Mouse (Mus musculus) cerebellum, adult 11-12 months (tissue): Measurements from ENCODE around the gene Cux1.
"Not testable (repeated sequence)": the region's sequence is repeated elsewhere in the genome, so short reads cannot be mapped to it uniquely, and the experiment has no call there.

Experiments
- DNase-seq: peaks from one replicate; pipeline ENCODE4 v3.0.0; 2022

Gene Cux1

GRCm38 (mm10) chr5:136230348-136231035 is 336.8 kb downstream of the Cux1 start:
- DNase-seq, result no peak

GRCm38 (mm10) chr5:136226246-136226876 is 340.9 kb downstream of the Cux1 start:
- DNase-seq, result no peak

GRCm38 (mm10) chr5:136218585-136218984 is 348.7 kb downstream of the Cux1 start:
- DNase-seq, result no peak

- no peak for DNase-seq
These were observed 349.3 kb downstream of the Cux1 start for GRCm38 (mm10) chr5:136217932-136218381.

- no peak for DNase-seq
These were observed 350.2 kb downstream of the Cux1 start for GRCm38 (mm10) chr5:136217004-136217665.

- no peak for DNase-seq
These were observed 351.3 kb downstream of the Cux1 start for GRCm38 (mm10) chr5:136215958-136216357.

GRCm38 (mm10) chr5:136215211-136215610 is 352.1 kb downstream of the Cux1 start:
- DNase-seq, result no peak

- no peak for DNase-seq
These were observed 353.6 kb downstream of the Cux1 start for GRCm38 (mm10) chr5:136213716-136214115.

GRCm38 (mm10) chr5:136212716-136213115 is 354.6 kb downstream of the Cux1 start:
- no peak for DNase-seq

- not testable (repeated sequence) for DNase-seq
These were observed 355.8 kb downstream of the Cux1 start for GRCm38 (mm10) chr5:136211341-136212102.

GRCm38 (mm10) chr5:136210549-136210948 is 356.7 kb downstream of the Cux1 start:
- DNase-seq, result no peak

GRCm38 (mm10) chr5:136201832-136202231 is 365.5 kb downstream of the Cux1 start:
- DNase-seq, result peak; percentile 53

- DNase-seq, result no peak
These were observed 367.8 kb downstream of the Cux1 start for GRCm38 (mm10) chr5:136199526-136199925.

GRCm38 (mm10) chr5:136198474-136199391 is 368.6 kb downstream of the Cux1 start, which contains the start of gene Prkrip1:
Prkrip1 (minus strand) TSS chr5:136198963.
- DNase-seq, result peak; percentile 91
